Mouse (Mus musculus): ENCODE measurements around the gene Siglech. TPM values are rescaled to one million over a fixed set of nuclear protein-coding genes. Genes with fewer than 3 reads are reported as not detected.
A peak's percentile ranks its signal among the peaks of the same experiment; 100 is the strongest.
"Not testable (repeated sequence)": the region's sequence is repeated elsewhere in the genome, so short reads cannot be mapped to it uniquely, and the experiment has no call there.

Gene Siglech
- polyA plus RNA-seq, 1 experiment, result 0.10 TPM

DNA sequence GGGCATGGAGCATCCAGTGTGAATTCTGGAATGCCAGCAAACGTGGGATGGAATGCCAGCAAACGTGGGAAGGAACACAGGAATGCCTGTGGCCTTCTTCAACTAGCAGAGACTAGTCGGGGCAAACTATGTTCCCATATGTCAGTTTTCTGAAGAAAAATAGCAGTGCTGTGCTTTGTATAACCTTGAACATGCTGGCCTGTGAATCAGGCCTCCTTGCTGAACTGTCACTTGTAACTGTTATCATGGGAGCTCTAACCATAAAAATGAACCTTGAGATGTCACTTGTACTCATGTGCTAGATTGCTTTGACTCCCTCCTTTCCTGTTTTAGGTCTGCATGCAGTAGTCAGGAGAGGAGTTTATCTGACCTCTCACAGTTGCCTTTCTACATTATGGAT, 17.1 kb upstream of the Siglech start:
- Histone ChIP-seq H3K27me3 (ENCODE audit: control insufficient read depth, insufficient read depth, low read length) (no peaks in the 10 kb centered on the region), H3K36me3 (ENCODE audit: control insufficient read depth, insufficient read depth, low read length) (no peaks in the 10 kb centered on the region), H3K4me3 (ENCODE audit: control insufficient read depth, low read depth, low read length) (no peak overlapping the region), H3K4me1 (ENCODE audit: control insufficient read depth, insufficient read depth, low read length) (no peaks in the 10 kb centered on the region), H3K27ac (ENCODE audit: control insufficient read depth, insufficient read depth, low read depth, low read length) (no peak overlapping the region)
- TF ChIP-seq POLR2A (IDR thresholded peaks at IDR 0.05; ENCODE audit: control insufficient read depth, low read depth, low read length) (no peak), CTCF (IDR thresholded peaks at IDR 0.05; ENCODE audit: control insufficient read depth, insufficient read depth, insufficient replicate concordance, low read depth, low read length) (no peak)

DNA sequence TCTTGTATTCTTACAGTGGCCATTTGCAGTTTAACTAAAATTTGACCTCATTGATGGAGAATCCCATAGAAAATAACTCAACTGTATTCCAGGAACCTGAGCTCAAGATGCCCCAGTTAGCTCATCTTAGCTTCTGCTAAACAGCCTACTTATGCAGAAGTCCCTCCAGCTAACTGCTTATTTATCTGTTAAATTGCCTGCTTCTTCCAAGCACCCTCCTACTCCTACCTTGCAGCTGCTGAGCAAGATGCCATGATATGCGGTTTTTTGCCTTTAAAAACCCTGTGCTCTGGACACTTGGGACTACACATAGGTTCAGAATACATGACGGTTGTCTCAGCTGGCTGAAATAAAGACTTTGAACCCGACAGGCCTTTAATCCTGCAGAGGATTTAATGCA, 8.6 kb upstream of the Siglech start:
- Histone ChIP-seq H3K4me3 (ENCODE audit: control insufficient read depth, low read depth, low read length) (no peak overlapping the region), H3K27me3 (ENCODE audit: control insufficient read depth, insufficient read depth, low read length) (no peaks in the 10 kb centered on the region), H3K27ac (ENCODE audit: control insufficient read depth, insufficient read depth, low read depth, low read length) (no peak overlapping the region), H3K36me3 (ENCODE audit: control insufficient read depth, insufficient read depth, low read length) (no peaks in the 10 kb centered on the region), H3K4me1 (ENCODE audit: control insufficient read depth, insufficient read depth, low read length) (no peaks in the 10 kb centered on the region)
- TF ChIP-seq POLR2A (IDR thresholded peaks at IDR 0.05; ENCODE audit: control insufficient read depth, low read depth, low read length), result no peak
- no peak for TF ChIP-seq CTCF (IDR thresholded peaks at IDR 0.05; ENCODE audit: control insufficient read depth, insufficient read depth, insufficient replicate concordance, low read depth, low read length)

DNA sequence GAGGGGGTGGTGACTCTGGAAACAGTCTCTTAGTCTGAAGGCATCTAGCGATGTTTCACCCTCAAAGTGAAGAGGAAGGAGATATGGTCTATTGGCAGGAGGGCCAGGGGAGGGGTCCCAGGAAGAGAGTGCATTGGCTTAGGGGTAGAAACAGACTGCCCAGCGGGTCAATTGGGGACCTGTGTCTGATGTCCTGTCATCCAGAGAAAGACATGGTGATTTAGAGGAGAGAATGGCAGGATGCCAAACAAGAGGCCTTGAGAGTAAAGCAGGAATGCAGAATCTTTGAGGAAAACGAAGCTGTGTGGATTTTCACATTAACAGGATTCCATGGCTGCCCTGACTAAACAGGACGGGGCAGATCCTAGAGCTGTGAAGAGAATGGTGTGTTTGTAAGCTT, 12.0 kb downstream of the Siglech start:
- Histone ChIP-seq H3K36me3 (ENCODE audit: control insufficient read depth, insufficient read depth, low read length) (no peaks in the 10 kb centered on the region), H3K27ac (ENCODE audit: control insufficient read depth, insufficient read depth, low read depth, low read length) (no peak overlapping the region), H3K4me1 (ENCODE audit: control insufficient read depth, insufficient read depth, low read length) (no peaks in the 10 kb centered on the region), H3K27me3 (ENCODE audit: control insufficient read depth, insufficient read depth, low read length) (no peaks in the 10 kb centered on the region), H3K4me3 (ENCODE audit: control insufficient read depth, low read depth, low read length) (no peak overlapping the region)
- no peak for TF ChIP-seq POLR2A (IDR thresholded peaks at IDR 0.05; ENCODE audit: control insufficient read depth, low read depth, low read length)
- no peak for TF ChIP-seq CTCF (IDR thresholded peaks at IDR 0.05; ENCODE audit: control insufficient read depth, insufficient read depth, insufficient replicate concordance, low read depth, low read length)

DNA sequence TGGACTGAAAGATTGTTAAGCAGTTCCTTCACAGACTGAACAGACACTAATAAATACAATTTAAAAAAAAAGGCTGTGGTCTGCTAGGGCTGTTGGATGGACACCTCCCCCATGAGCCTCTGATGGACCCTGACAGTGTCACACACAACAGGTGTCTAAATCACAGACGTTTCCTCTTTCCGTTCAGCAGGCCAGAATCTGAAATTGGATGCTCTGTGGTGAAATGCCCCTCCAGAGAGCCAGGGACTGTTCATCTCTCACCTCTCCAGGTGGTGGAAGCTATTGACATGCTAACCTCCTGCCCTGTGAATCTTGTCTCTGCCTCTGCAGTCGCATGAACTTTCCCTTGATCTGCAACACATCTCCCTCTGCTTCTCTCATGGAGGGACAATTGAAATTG, 14.5 kb downstream of the Siglech start:
- no peak overlapping the region for H3K27ac ChIP-seq (ENCODE audit: control insufficient read depth, insufficient read depth, low read depth, low read length)
- TF ChIP-seq CTCF (IDR thresholded peaks at IDR 0.05; ENCODE audit: control insufficient read depth, insufficient read depth, insufficient replicate concordance, low read depth, low read length) (no peak), POLR2A (IDR thresholded peaks at IDR 0.05; ENCODE audit: control insufficient read depth, low read depth, low read length) (no peak)
- H3K27me3 ChIP-seq (ENCODE audit: control insufficient read depth, insufficient read depth, low read length), result no peaks in the 10 kb centered on the region
- no peaks in the 10 kb centered on the region for H3K36me3 ChIP-seq (ENCODE audit: control insufficient read depth, insufficient read depth, low read length)
- H3K4me3 ChIP-seq (ENCODE audit: control insufficient read depth, low read depth, low read length), result no peak overlapping the region
- no peaks in the 10 kb centered on the region; the same call in 1 of the 2 replicates for H3K4me1 ChIP-seq (ENCODE audit: control insufficient read depth, insufficient read depth, low read length)

DNA sequence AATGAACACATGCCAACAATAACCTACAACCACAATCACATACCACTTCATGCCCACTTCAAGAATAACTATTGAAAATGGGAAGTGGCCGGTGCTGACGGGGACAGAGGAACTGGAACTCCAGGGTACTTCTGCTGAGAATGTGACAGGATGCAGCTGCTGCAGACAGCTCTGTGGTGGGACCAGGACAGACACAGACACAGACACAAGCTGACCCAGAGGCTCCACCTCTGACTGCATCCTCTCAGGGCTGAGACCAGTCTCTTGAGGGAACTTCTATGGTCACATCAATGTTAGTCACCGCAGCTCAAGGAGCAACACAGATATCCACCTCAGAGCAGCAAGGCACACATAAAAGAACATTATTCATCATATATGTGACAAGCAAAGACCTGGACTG, 16.6 kb downstream of the Siglech start:
- Histone ChIP-seq H3K4me3 (ENCODE audit: control insufficient read depth, low read depth, low read length) (no peak overlapping the region), H3K36me3 (ENCODE audit: control insufficient read depth, insufficient read depth, low read length) (no peaks in the 10 kb centered on the region), H3K4me1 (ENCODE audit: control insufficient read depth, insufficient read depth, low read length) (no peaks in the 10 kb centered on the region; the same call in 1 of the 2 replicates), H3K27ac (ENCODE audit: control insufficient read depth, insufficient read depth, low read depth, low read length) (no peak overlapping the region), H3K27me3 (ENCODE audit: control insufficient read depth, insufficient read depth, low read length) (no peaks in the 10 kb centered on the region)
- TF ChIP-seq POLR2A (IDR thresholded peaks at IDR 0.05; ENCODE audit: control insufficient read depth, low read depth, low read length) (no peak), CTCF (IDR thresholded peaks at IDR 0.05; ENCODE audit: control insufficient read depth, insufficient read depth, insufficient replicate concordance, low read depth, low read length) (no peak)

DNA sequence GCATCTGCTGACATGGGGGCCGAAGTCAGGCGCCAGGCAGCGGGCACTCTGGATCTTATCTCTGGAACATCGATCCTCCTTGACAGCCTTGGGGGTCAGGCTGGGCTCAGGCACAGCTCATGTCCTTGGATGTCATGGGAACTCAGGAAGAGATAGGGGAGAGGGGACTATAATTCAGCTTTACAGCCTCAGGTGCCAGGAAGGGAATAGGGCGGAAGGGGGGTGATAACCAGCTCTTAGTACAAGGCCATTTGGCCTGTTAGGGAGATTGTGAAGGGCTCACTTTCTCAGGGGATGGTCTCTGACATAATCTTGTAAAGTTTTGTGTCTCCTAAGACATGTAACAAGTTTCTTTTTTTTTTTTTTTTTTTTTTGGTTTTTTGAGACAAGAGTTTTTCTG, 22.6 kb downstream of the Siglech start:
- not testable (repeated sequence) for H3K27me3 ChIP-seq (ENCODE audit: control insufficient read depth, insufficient read depth, low read length); H3K27ac ChIP-seq (ENCODE audit: control insufficient read depth, insufficient read depth, low read depth, low read length); H3K4me3 ChIP-seq (ENCODE audit: control insufficient read depth, low read depth, low read length); H3K4me1 ChIP-seq (ENCODE audit: control insufficient read depth, insufficient read depth, low read length); H3K36me3 ChIP-seq (ENCODE audit: control insufficient read depth, insufficient read depth, low read length)

DNA sequence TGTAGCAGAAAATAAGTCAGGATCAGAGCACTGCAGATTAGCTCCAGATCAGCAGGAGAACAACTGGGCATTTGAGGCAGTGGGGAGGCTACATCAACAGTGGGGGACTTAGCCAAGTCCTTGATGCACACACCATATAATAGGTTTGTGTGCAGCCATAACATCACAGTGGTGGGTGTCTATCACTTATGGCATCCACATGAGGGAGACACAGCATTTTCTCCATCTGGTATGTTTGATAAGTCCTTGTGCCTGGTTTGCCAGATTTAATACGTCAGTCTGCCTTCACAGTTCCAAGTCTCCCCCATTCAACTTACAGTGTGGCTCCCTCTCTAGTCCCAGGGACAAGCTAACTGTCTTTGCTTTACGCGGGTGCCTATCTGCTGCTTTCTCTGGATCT, 24.3 kb downstream of the Siglech start:
- Histone ChIP-seq H3K36me3 (ENCODE audit: control insufficient read depth, insufficient read depth, low read length) (no peaks in the 10 kb centered on the region; the same call in 1 of the 2 replicates), H3K27me3 (ENCODE audit: control insufficient read depth, insufficient read depth, low read length) (no peaks in the 10 kb centered on the region), H3K4me3 (ENCODE audit: control insufficient read depth, low read depth, low read length) (no peak overlapping the region), H3K4me1 (ENCODE audit: control insufficient read depth, insufficient read depth, low read length) (peaks cover 2% of the 10 kb centered on the region), H3K27ac (ENCODE audit: control insufficient read depth, insufficient read depth, low read depth, low read length) (peak overlapping the region; percentile 60)
- TF ChIP-seq POLR2A (IDR thresholded peaks at IDR 0.05; ENCODE audit: control insufficient read depth, low read depth, low read length), result no peak
- no peak for TF ChIP-seq CTCF (IDR thresholded peaks at IDR 0.05; ENCODE audit: control insufficient read depth, insufficient read depth, insufficient replicate concordance, low read depth, low read length)

DNA sequence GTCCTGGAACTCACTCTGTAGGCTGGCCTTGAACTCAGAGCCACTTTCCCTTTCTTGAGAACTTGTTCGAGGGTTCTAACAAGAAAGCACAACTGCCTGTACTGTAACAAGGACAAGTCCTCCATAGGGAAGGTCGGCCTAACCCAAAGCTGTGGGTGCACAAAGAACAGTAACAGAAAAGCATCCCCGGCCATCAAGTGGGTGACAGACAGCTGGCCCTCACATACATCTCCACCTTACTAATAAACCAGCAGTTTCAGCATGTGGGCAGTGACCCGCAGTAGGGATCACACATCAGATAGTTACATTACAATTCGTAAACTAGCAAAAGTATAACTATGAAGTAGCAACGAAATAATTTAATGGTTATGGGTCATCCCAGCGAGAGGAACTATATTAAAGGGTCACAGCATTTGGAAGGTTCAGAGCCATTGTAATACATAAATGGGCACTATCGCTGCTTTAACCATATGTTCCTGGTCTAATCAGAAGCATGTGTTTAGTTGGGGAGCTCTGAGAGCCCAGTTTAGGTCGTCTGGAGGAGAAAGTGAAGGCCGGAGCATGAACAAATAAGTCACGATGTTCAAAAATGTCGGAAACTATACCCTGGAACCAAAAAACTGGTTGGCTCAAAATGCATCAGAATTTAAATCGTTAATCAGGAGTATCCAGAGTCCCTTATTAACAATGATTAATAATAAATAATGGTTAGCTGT, 25.4 kb downstream of the Siglech start:
- no peak for TF ChIP-seq CTCF (IDR thresholded peaks at IDR 0.05; ENCODE audit: control insufficient read depth, insufficient read depth, insufficient replicate concordance, low read depth, low read length)
- no peak for TF ChIP-seq POLR2A (IDR thresholded peaks at IDR 0.05; ENCODE audit: control insufficient read depth, low read depth, low read length)
- H3K27ac ChIP-seq (ENCODE audit: control insufficient read depth, insufficient read depth, low read depth, low read length), result peak overlapping the region; percentile 69
- peak overlapping the region; percentile 90 for H3K4me3 ChIP-seq (ENCODE audit: control insufficient read depth, low read depth, low read length)
- peaks cover 2% of the 10 kb centered on the region for H3K4me1 ChIP-seq (ENCODE audit: control insufficient read depth, insufficient read depth, low read length)
- no peaks in the 10 kb centered on the region; the same call in 1 of the 2 replicates for H3K36me3 ChIP-seq (ENCODE audit: control insufficient read depth, insufficient read depth, low read length)
- H3K27me3 ChIP-seq (ENCODE audit: control insufficient read depth, insufficient read depth, low read length), result no peaks in the 10 kb centered on the region

Measured in testis, adult 2 months (tissue).